Mouse (Mus musculus) cortical plate, adult 2 months (tissue): Measurements from ENCODE around the gene St3gal5. TPM values are rescaled to one million over a fixed set of nuclear protein-coding genes. Genes with fewer than 3 reads are reported as not detected.

Source experiments
- H3K27ac ChIP-seq: fragments of 200-500 bp; 2 replicates; pipeline ENCODE4 v1.5.1; 2012; ENCODE audit warnings: low read length, control low read depth, inconsistent platforms; ENCODE audit not compliant: insufficient read depth
- H3K4me1 ChIP-seq: fragments of 200-500 bp; 2 replicates; pipeline ENCODE4 v1.6.1; 2011; ENCODE audit warnings: low read length; ENCODE audit not compliant: control insufficient read depth, insufficient read depth
- H3K4me3 ChIP-seq: fragments of 200-500 bp; 2 replicates; pipeline ENCODE4 v1.5.1; 2011; ENCODE audit warnings: mild to moderate bottlenecking, low read length, control low read depth; ENCODE audit not compliant: insufficient read depth
- CTCF ChIP-seq: fragments of 200-500 bp; IDR thresholded peaks from 2 replicates; pipeline ENCODE4 v1.5.1; 2011; ENCODE audit warnings: mild to moderate bottlenecking, control low read depth, low read length; ENCODE audit not compliant: insufficient read depth; ENCODE audit errors: extremely low read depth
- POLR2A ChIP-seq: fragments of 200-500 bp; IDR thresholded peaks from 2 replicates; pipeline ENCODE4 v1.6.1; 2011; ENCODE audit warnings: mild to moderate bottlenecking, low read length, control low read depth; ENCODE audit not compliant: insufficient read depth; ENCODE audit errors: extremely low read depth
- polyA plus RNA-seq: library from polyadenylated mRNA; depleted of rRNA; stranded (reverse); fragments of >200 nt; gene quantifications from 2 replicates; pipeline ENCODE4 v1.2.3, GENCODE M21; 2012

Gene St3gal5
- polyA plus RNA-seq, 1 experiment: 126 TPM

DNA sequence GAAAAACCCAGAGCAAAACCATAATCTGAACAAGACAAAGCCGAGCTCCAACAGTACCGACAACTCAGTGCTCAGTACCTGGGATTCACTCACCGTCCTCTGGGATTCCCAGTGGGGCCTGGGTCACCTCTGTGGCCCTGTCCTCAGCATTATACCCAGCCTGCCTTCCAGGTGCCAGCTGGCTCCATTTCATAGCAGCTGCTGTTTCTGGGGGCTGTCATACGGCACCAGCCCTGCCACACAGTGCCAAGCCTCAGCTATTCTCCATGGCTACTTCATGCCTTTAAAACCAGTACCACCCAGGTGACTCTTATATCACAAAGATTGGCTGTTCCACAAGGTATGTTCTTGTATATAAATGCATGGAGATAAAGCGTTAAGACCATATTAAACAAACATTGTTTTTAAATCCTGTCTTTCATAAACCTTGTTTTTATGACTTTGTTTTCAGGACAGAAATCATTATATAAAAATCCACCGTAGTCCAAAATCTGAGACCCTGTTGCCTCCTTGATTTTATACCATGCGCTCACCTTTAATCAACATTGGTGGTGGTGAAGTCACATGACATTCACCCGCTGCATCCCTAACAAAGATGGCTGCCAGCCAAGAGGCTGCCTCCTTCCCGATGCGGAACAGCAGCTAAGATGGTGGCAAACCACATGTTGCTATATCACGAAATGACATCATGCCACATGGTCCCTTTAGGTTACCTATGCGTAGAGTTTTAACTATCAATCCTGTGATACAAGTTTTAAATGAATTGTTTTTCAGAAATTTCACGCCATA lies 27.1 kb downstream of the St3gal5 start:
- TF ChIP-seq POLR2A (no peak), CTCF (no peak)
- Histone ChIP-seq H3K4me1 (peaks cover 4% of the 10 kb centered on the region; the same call in 1 of the 2 replicates), H3K27ac (no peak overlapping the region), H3K4me3 (no peak overlapping the region)

DNA sequence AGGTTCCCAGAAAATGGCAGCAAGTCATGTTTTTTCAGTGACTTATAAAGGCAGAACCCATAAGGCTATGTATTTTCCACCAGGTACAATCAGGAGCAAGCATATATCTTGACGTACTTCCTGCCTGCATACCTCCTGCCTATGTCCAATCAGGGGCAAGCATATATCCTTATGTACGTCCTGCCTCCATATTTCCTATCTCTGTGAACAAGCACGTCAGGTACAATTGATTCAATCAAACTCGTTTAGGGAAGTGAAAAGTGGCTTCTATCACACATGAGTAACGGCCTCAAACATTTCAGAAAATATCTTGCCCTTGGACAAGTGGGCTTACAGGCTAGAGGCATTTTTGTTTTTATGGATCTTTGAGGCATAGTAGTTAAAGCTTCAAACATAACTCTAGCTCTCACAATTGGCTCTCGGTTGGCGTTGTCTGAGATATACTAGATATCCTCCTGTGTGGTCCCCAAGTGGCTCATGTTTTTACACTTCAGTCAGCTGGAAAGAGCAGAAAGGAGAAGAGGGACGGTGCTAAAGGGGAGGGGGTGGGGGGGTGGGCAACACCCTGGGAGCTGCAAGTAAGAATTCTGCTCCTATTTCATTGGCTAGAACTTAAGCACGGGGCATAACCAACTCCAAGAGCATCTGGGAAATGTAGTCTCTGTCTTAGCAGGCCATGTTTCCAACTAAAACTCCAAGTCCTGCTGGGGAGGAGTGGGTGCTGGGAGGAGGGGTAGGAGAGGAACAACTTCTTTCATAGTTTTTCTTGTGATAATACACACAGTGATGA lies 28.9 kb downstream of the St3gal5 start:
- Histone ChIP-seq H3K4me3 (no peak overlapping the region), H3K27ac (no peak overlapping the region), H3K4me1 (peaks cover 4% of the 10 kb centered on the region; the same call in 1 of the 2 replicates)
- TF ChIP-seq CTCF: no peak
- TF ChIP-seq POLR2A: no peak

DNA sequence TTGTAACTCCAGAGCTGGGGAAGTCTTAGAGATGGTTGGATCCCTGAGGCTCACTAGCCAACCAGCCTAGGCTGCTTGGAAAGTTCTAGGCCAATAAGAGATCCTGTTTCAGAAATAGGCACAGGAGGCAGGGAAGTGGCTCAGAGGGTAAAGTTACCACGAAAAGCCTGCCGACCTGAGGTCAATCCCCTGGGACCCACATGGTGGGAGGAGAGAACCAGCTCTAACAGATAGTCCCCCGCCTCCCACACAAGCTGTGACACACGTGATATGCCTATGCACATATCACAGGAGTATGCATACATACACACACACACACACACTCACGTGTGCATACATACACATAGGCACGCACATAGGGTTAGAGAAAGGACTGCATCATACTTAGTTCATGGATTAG lies 32.7 kb downstream of the St3gal5 start:
- TF ChIP-seq POLR2A: no peak
- no peak for TF ChIP-seq CTCF
- Histone ChIP-seq H3K4me3 (no peak overlapping the region), H3K4me1 (peaks cover 7% of the 10 kb centered on the region), H3K27ac (no peak overlapping the region)

GRCm38 (mm10) chr6:72132671-72133214 lies 35.4 kb downstream of the St3gal5 start:
- Histone ChIP-seq H3K4me1 (peaks cover 5% of the 10 kb centered on the region), H3K4me3 (no peak overlapping the region), H3K27ac (no peak overlapping the region)
- TF ChIP-seq POLR2A (no peak), CTCF (no peak)

DNA sequence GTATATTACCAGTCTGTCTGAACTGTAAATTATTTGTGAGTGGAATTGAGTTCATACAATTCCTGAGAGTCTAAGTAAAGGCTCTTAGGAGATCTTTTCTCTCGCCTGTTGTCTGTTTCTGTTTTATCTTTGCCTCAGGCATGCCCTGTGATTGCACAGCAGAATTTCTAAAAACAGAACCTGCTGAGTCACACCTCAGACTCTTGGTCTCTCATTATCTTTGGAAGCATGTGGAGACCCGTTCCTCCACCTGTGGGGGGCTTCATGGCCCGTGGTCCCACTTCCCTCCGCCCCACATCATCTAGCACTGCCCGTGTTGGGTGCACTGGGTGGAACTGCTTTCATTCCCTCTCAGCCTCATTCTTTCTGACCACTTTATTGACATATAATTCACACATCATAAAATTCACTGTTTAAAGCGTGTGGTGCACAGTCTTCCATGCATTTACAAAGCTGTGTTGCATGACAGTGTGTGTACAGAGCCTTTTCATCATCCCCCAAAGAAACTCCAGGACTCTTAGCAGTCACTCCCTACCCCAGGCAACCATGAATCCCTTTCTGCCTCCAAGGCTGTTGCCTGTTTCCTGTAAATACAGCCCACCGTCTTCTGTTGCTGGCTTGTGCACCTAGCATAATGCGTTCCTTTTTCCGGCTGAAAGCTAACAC lies 37.6 kb downstream of the St3gal5 start:
- Histone ChIP-seq H3K4me3 (no peak overlapping the region), H3K4me1 (peaks cover 5% of the 10 kb centered on the region), H3K27ac (0 out of 2 replicates have a peak overlapping the region, but pooled peaks have one; percentile 51)
- TF ChIP-seq POLR2A (no peak), CTCF (no peak)

- TF ChIP-seq CTCF: no peak
- TF ChIP-seq POLR2A: no peak
- Histone ChIP-seq H3K27ac (no peak overlapping the region), H3K4me1 (peaks cover 5% of the 10 kb centered on the region), H3K4me3 (no peak overlapping the region)
These were observed 38.6 kb downstream of the St3gal5 start for GRCm38 (mm10) chr6:72136016-72136415.

DNA sequence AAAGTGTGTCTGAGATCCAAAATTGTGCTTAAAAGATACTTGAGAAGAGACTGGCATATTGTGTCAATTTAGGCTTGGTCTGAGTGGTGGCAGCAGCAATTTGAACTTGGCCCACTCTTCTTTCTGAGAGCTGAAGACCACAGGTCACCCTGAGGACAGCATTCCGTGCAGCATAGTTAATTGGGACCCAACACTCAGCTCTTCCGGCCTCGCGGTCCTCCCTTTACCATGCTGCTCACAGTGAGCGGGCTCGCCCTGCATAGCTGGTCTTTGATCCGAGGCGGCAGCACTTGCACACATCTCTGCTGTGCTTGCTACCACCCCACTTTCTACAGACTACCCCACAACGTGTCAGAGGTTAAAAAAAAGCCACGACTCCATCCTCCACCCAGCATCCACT lies 39.2 kb downstream of the St3gal5 start:
- TF ChIP-seq POLR2A (no peak), CTCF (no peak)
- H3K4me3 ChIP-seq: no peak overlapping the region
- no peak overlapping the region for H3K27ac ChIP-seq
- peaks cover 5% of the 10 kb centered on the region for H3K4me1 ChIP-seq

- Histone ChIP-seq H3K4me1 (peaks cover 1% of the 10 kb centered on the region; the same call in 1 of the 2 replicates), H3K4me3 (no peak overlapping the region), H3K27ac (no peak overlapping the region)
- TF ChIP-seq POLR2A: no peak
- no peak for TF ChIP-seq CTCF
These were observed 42.3 kb downstream of the St3gal5 start for GRCm38 (mm10) chr6:72139508-72140193.

GRCm38 (mm10) chr6:72140371-72140770 lies 43.0 kb downstream of the St3gal5 start:
- no peaks in the 10 kb centered on the region for H3K4me1 ChIP-seq
- TF ChIP-seq CTCF (no peak), POLR2A (no peak)
- H3K4me3 ChIP-seq: no peak overlapping the region
- H3K27ac ChIP-seq: no peak overlapping the region
